Mouse (Mus musculus): Measurements from ENCODE around the gene Tex14.

DNA sequence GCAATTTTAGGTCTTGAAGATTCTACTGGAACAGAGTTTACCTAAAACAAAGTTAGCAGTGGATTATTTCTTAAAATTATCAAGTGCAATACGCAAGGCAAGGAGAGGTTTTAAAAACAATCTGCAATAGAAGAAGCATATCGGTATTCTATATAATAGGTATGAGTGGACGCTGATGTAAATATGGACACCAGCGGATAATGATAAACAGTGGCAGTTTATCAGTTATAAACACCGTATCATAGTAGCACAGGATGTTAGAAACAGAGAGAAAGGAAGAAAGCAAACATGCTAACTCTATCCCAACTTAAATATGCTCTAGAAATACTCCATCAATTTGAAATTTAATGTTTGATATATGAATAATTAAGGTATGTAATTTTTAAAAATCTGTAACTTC, 39.7 kb upstream of the Tex14 start:
- no peak for TF ChIP-seq CTCF (IDR thresholded peaks at IDR 0.05)
- no peak for TF ChIP-seq POLR2A (IDR thresholded peaks at IDR 0.05; ENCODE audit: insufficient read depth, low read depth, low read length)
- TF ChIP-seq EP300 (IDR thresholded peaks at IDR 0.05; ENCODE audit: insufficient read depth, low read depth, low read length): no peak

Data from heart, adult 2 months (tissue).